Mouse (Mus musculus) adrenal gland (tissue): ENCODE data around the gene Mul1.

Experiments used
- intact Hi-C: fragments of 180-260 bp; cut with DNase I; formaldehyde crosslinking; loops from one replicate; pipeline ENCODE4 v1.15.1; 2025

The Mul1 gene

DNA sequence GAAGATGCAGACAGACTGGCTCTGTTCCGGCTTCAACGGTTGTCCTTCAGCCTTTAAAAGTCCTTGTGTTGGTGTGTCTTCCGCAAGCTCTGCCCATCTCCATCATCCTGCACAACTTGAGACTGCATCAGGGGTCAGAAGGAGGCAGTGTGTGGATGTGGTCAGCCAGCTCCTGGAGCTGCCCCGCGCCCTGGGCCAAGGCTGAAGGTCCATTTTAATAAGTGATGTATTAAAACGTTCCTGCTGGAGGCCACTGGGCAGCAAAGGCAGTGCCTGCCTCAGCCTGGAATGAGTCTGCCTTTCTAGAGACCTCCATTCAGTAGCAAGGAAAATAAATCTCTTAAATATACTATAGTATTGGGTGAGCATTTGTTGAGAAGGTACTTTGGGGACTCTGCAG lies 25.3 kb downstream of the Mul1 start:
- intact Hi-C loops = no loop called here

GRCm38 (mm10) chr4:138460910-138461309 lies 26.4 kb downstream of the Mul1 start:
- intact Hi-C loops = no loop called here

DNA sequence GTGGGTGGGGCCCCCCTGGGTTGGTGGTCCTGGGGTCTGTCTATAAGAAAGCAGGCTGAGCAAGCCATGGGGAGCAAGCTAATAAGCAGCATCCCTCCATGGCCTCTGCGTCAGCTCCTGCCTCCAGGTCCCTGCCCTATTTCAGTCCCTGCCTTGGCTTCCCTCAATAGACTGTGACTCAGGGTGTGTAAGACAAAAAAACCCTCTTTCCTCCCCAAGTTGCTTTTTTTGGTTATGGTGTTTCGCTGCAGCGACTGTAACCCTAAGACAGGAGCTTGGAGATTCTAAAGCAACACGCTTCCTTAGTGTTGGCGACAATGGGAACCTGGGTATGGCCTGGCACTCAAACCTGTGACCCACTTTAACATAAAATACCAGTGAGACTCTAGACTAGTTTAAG lies 27.0 kb downstream of the Mul1 start:
- intact Hi-C loops = no loop called here

GRCm38 (mm10) chr4:138462971-138463831 lies 28.7 kb downstream of the Mul1 start:
- intact Hi-C loops = no loop called here

DNA sequence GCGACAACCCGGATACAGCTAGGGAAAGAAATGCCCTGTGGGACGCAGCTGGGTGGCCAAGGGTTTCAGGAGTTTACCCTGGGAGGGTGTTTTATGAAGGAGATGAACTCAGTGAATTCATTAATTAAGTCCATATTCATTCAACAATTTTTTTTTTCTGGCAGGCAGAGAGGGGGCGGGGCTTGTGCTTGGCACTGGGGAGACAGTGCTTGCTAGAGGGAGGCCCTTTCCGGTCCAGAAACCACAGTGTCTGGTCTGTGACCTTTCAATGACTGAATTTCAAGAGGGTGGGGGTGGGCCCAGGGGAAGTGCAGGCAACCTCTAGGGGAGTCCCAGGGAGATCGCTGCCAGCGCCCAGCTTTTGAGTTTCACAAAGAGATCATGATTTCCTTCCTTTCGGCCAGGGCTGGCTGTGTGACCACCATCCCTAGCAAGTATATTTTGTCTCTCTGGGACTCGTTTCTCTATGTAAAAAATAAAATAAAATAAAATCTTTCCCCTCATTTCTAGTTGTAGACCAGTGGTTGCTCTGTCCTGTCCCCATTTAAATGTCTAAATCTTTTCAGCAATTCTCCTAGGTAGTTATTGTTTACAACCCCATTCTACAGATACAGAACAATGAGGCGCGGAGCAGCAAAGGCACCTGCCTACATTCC lies 29.5 kb downstream of the Mul1 start:
- intact Hi-C loops = no loop called here

DNA sequence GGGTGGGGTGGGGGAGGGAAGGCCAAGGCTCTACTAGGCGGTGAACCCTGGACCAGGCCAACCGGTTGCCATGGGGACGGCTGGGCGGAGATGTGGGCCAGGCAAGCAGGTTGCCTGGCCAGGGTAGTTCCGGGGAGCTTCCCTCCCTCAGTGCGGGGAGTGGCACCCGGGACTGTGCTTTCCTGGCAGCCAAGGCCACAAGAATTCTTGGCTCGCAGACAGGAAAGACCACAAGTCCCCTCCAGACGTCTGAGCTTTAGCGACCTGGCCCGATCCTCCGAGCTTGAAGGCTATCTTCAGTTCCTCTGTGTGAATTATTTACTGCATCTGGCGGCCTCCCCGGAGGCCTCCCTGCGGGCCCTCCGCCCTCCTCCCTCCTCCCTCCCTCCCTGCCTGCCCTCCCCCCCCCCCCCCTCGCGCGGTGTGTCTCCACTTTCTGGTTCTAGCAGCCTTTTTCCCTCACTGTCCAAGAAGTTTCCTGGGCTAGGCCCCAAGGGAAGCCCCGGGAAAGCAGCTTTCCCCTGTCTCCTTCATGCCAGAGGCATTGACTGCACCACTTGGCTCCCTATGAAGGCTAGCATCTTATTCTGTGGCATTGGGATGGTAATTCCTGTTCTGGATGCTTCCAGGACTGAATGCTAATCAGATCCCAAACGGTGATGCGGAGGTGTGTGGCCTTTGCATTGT lies 30.3 kb downstream of the Mul1 start:
- intact Hi-C loops = loop anchor here (5.0 kb wide), 1 partner anchor 97 kb away; no protein-coding TSS in a partner anchor

DNA sequence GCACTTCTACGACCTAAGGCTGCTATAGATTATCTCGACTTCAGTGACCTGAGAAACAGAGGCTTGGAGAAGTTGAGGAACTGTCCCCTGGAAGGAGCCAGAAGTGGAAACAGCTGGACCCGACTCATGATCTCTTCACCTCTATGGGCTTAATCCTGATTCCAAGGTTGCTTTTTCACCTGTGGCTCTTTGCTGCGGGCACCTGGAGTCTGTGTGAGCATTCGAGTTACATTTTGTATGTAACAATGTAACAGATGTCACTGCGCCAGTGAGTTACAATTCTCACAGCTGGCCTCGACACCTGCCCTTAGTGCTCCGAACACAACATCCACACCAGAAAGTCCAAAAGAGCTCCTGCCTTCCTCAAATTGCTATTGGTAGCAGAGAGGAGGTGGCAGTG lies 31.0 kb downstream of the Mul1 start:
- intact Hi-C loops = loop anchor here (5.0 kb wide), 1 partner anchor 97 kb away; no protein-coding TSS in a partner anchor

DNA sequence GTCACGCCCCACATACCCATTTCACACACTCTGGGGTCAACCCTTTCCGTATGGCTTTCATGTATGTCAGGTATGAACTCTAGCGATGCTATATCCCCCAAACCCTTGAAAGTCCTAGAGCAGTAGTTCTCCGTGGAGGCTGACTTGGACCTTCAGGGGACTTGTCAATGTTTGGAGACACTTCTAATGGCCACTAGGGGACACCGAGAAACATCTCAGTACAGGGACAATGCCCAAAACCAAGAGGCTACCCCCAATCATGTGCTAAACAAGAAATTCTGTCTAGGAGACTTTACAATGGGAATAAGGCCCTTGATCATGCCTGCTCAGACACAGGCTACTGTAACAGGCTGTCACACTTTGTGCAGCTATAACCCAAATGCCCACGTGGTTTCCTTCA lies 32.2 kb downstream of the Mul1 start:
- intact Hi-C loops = loop anchor here (5.0 kb wide), 1 partner anchor 96 kb away; no protein-coding TSS in a partner anchor

DNA sequence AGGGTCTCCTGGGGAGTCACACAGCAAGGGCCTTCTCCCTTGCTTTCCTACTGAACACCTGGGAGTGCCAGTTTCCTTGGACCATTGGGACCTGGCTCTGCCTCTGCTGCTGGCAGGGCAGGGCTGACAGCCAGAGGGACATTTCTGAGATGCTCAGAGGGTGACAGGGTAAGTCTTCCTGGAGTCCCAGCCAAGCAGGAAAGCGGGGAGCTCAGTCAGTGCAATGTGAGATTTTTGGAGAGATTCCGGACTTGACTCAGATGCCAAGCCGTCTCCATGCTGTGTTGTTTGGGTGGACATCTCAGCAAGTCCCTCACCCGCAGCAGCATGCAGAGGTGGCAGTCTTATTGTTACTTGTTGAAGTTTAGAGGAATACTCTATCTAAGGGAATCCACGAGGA lies 33.0 kb downstream of the Mul1 start:
- intact Hi-C loops = loop anchor here (5.0 kb wide), 1 partner anchor 95 kb away; no protein-coding TSS in a partner anchor

DNA sequence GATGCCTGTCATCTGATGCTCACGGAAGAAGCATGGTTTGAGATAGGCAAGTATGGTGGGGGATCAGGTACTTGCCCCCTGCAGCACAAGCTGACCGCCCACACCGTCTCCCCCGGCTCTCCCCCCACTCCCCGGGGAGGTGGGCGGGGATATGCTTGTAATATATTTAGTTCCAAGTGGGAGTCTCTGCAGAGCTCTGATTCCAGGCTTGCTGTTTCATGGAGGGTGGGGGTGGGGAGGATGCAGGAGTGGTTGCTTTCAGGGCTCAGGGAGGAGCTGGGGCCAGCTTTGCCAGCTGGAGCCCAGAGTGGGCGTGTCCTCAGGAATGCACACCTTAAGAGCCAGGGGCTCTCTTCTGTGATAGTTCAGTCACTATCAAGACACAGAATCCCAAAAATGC lies 34.6 kb downstream of the Mul1 start:
- intact Hi-C loops = loop anchor here (5.0 kb wide), 1 partner anchor 93 kb away; no protein-coding TSS in a partner anchor

DNA sequence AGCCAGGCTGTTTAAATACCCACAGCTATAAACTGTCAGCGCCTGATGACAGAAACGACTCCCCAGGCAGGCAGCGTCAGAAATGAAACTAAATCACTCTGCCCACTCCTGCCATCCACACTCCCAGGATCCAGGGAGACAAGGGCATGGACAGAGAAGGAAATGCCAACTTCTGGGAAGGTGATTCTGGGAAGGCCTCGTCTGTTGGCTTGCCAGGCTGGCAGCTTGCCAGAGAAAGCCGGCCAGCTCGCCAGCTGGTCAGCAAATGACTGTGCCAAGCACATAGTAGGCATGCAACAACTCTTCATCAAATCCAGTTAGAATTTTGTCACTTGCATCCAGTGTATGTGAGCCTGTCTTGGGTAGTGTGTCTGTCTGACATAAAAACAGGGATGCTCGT lies 36.8 kb downstream of the Mul1 start:
- intact Hi-C loops = no loop called here

- intact Hi-C loops = no loop called here
Measured at GRCm38 (mm10) chr4:138479595-138479994, 45.1 kb downstream of the Mul1 start.

- intact Hi-C loops = no loop called here
Measured at GRCm38 (mm10) chr4:138480962-138481361, 46.5 kb downstream of the Mul1 start.

DNA sequence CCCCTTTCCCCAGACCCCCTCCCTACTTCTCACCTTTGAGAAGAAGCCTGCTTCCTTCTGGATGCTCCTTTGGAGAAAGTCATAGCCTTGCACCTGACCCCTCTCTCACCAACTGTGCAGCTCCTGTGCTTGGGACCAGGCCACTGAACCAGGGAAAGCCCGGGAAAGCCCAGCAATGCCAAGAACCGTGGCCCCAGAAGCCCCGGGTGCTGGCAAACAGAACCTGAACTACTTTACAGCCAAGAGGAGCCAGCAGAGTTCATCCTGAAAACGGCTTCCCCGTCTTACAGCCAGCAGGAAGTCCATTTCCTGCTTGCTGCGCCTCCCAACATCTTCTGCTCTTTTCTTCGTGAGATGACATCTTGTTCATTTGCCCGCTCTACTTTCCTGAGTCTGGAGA lies 48.2 kb downstream of the Mul1 start:
- intact Hi-C loops = no loop called here

- intact Hi-C loops = no loop called here
Measured at GRCm38 (mm10) chr4:138488241-138488640, 53.8 kb downstream of the Mul1 start.

- intact Hi-C loops = no loop called here
Measured at GRCm38 (mm10) chr4:138491088-138491487, 56.6 kb downstream of the Mul1 start.
